15 mouse cellular contexts compared by ENCODE assay signal in the genomic region with DNA sequence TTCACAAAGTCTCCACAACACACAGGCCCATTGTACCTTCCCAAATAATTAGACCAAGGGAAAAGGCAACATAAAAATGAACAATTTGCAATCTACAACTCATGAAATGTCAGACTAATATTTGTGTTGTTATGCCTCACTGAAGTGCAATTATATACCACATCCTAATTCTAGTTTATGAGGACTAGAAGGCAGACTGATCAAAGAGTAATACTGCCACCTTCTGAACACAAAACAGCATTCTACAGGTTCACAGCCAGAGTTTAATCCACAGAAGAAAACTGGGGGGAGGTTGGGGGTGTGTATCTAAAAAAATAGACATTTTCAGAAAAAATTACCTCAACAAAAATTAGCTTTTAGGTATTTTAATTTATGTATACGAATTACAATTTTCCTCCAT. TPM values are rescaled to one million over a fixed set of nuclear protein-coding genes. Genes with fewer than 3 reads are reported as not detected.
DNase-seq lines count a peak whose midpoint lies in the region; ATAC-seq and TF ChIP-seq lines count a peak whose summit lies in the region.
"Had no signal": no experiment of that assay in that cellular context is flagged by ENCODE, and none has a peak within 500 bp of the region (broad histone marks: within the 10 kb centered on the region; RNA-seq: fewer than 3 reads in every experiment).

No protein-coding gene starts in this region.

- H3K9ac ChIP-seq in hindbrain, embryonic 14.5 days: no peak overlapping the region
- H3K9ac ChIP-seq in hindbrain, embryonic 13.5 days: no peak overlapping the region
- no peak overlapping the region for H3K9ac ChIP-seq in CH12.LX (ENCODE audit: insufficient read depth, low read depth)
- H3K9ac ChIP-seq: heart, embryonic 15.5 days; limb, embryonic 15.5 days had no signal

- TF ChIP-seq EP300 in CH12.LX (IDR thresholded peaks at IDR 0.05; ENCODE audit: low read length): no peak

- peaks cover 34% of the 10 kb centered on the region for H3K36me3 ChIP-seq in hindbrain, embryonic 14.5 days (replicated peaks; ENCODE audit: control insufficient read depth, insufficient read depth)
- peaks cover 29% of the 10 kb centered on the region for H3K36me3 ChIP-seq in hindbrain, embryonic 13.5 days
- peaks cover 22 to 39% of the 10 kb centered on the region in 2 experiments for H3K36me3 ChIP-seq in CH12.LX (replicated peaks in 1 of 2; ENCODE audit: control insufficient read depth in 1 of 2, insufficient read depth in 1 of 2, low read length in 1 of 2)

- peak; percentile 54 for DNase-seq in hindbrain, embryonic 14.5 days (ENCODE audit: low spot score)
- DNase-seq in lung, postnatal 25 days (ENCODE audit: low spot score): peak; percentile 26
- no peak for DNase-seq in lung, adult 2 months
- no peak for DNase-seq in CH12.LX (ENCODE audit: extremely low read depth)
- DNase-seq in brain, embryonic 14.5 days (ENCODE audit: low read depth): peak; percentile 65
- DNase-seq in left cerebral cortex, adult 11 months (ENCODE audit: low spot score): no peak
- DNase-seq in layer of hippocampus, adult 9-10 months (ENCODE audit: low spot score): no peak
- DNase-seq: kidney, adult 8-10 months had no signal

- H3K4me3 ChIP-seq in hindbrain, embryonic 14.5 days (replicated peaks; ENCODE audit: low read length): no peak overlapping the region
- no peak overlapping the region for H3K4me3 ChIP-seq in hindbrain, embryonic 13.5 days
- no peak overlapping the region for H3K4me3 ChIP-seq in lung, adult 2 months (replicated peaks; ENCODE audit: extremely low read depth, low read depth, low read length)
- H3K4me3 ChIP-seq in CH12.LX (replicated peaks in 1 of 3; ENCODE audit: low read depth in 2 of 3, low read length in 2 of 3, poor library complexity in 1 of 3): no peak overlapping the region
- H3K4me3 ChIP-seq: heart, embryonic 15.5 days; limb, embryonic 15.5 days had no signal

- no peak for TF ChIP-seq CTCF in lung, adult 2 months (IDR thresholded peaks at IDR 0.05; ENCODE audit: insufficient read depth, low read length)
- TF ChIP-seq CTCF in CH12.LX (conservative IDR thresholded peaks at IDR 0.05 in 1 of 2, IDR thresholded peaks at IDR 0.05 in 1 of 2; ENCODE audit: low read depth in 2 of 2, low read length in 2 of 2): peak in 1 of 2 experiments; percentile 46; a peak in 2 of 4 replicates
- TF ChIP-seq CTCF in brain, embryonic 14.5 days (IDR thresholded peaks at IDR 0.05; ENCODE audit: borderline replicate concordance, extremely low read depth, insufficient read depth, insufficient read length): no peak

- in situ Hi-C loops in CH12.LX (cut with MboI; ENCODE audit: low pct_ligation_motif_present, low pct_unique_long_range_greater_than_20kb, low sequenced_read_pairs): no loop called here

- no peaks in the 10 kb centered on the region for H3K27me3 ChIP-seq in hindbrain, embryonic 14.5 days (ENCODE audit: control insufficient read depth, insufficient read depth, low read length)
- H3K27me3 ChIP-seq in hindbrain, embryonic 13.5 days: no peaks in the 10 kb centered on the region
- no peaks in the 10 kb centered on the region for H3K27me3 ChIP-seq in CH12.LX (replicated peaks)
- H3K27me3 ChIP-seq: heart, embryonic 15.5 days; limb, embryonic 15.5 days had no signal

- H3K79me2 ChIP-seq in CH12.LX (replicated peaks; ENCODE audit: control insufficient read depth, extremely low read depth, insufficient read depth, poor library complexity, severe bottlenecking): peaks cover 32% of the 10 kb centered on the region

- dilution Hi-C loops in CH12.LX (cut with MboI; ENCODE audit: extremely low pct_ligation_motif_present, extremely low pct_unique_long_range_greater_than_20kb, low sequenced_read_pairs): no loop called here

- no peak for TF ChIP-seq POLR2A in lung, adult 2 months (IDR thresholded peaks at IDR 0.05; ENCODE audit: borderline replicate concordance, extremely low read depth, low read depth, low read length)
- no peak for TF ChIP-seq POLR2A in CH12.LX (IDR thresholded peaks at IDR 0.05; ENCODE audit: low read depth, low read length)
- TF ChIP-seq POLR2A in brain, embryonic 14.5 days (IDR thresholded peaks at IDR 0.05; ENCODE audit: borderline replicate concordance, extremely low read depth, insufficient read depth, insufficient read length, poor library complexity, severe bottlenecking): no peak

- no peak overlapping the region for H3K4me2 ChIP-seq in hindbrain, embryonic 14.5 days (replicated peaks)
- H3K4me2 ChIP-seq in hindbrain, embryonic 13.5 days: no peak overlapping the region
- no peak overlapping the region for H3K4me2 ChIP-seq in CH12.LX (ENCODE audit: insufficient read depth, low read depth, poor library complexity, severe bottlenecking)
- H3K4me2 ChIP-seq: limb, embryonic 15.5 days had no signal

- H3K27ac ChIP-seq in hindbrain, embryonic 14.5 days: no peak overlapping the region
- no peak overlapping the region for H3K27ac ChIP-seq in hindbrain, embryonic 13.5 days
- no peak overlapping the region for H3K27ac ChIP-seq in CH12.LX (ENCODE audit: insufficient read depth, low read depth)
- H3K27ac ChIP-seq: heart, embryonic 15.5 days; limb, embryonic 15.5 days had no signal

- 94% methylated on average over 1 of the region's 1 CpGs for WGBS in hindbrain, embryonic 14.5 days
- WGBS in hindbrain, embryonic 13.5 days: 93% methylated on average over 1 of the region's 1 CpGs
- WGBS in lung, adult 2 months: 91% methylated on average over 1 of the region's 1 CpGs

- H3K9me3 ChIP-seq in hindbrain, embryonic 14.5 days (ENCODE audit: control insufficient read depth, low read length): no peaks in the 10 kb centered on the region
- H3K9me3 ChIP-seq in hindbrain, embryonic 13.5 days: no peaks in the 10 kb centered on the region
- peaks cover 2% of the 10 kb centered on the region for H3K9me3 ChIP-seq in CH12.LX (replicated peaks; ENCODE audit: low read length)
- H3K9me3 ChIP-seq: heart, embryonic 15.5 days; limb, embryonic 15.5 days had no signal

- H3K4me1 ChIP-seq in hindbrain, embryonic 14.5 days (replicated peaks; ENCODE audit: control insufficient read depth, insufficient read depth, low read length): peaks cover 18% of the 10 kb centered on the region
- peaks cover 23% of the 10 kb centered on the region for H3K4me1 ChIP-seq in hindbrain, embryonic 13.5 days (replicated peaks)
- peaks cover 6% of the 10 kb centered on the region for H3K4me1 ChIP-seq in lung, adult 2 months (ENCODE audit: control insufficient read depth, insufficient read depth, low read length)
- peaks cover 0 to 17% of the 10 kb centered on the region in 2 experiments; a peak in 2 of 4 replicates for H3K4me1 ChIP-seq in CH12.LX (ENCODE audit: control insufficient read depth in 1 of 2, insufficient read depth in 2 of 2)

- ATAC-seq in hindbrain, embryonic 14.5 days (ENCODE audit: low FRiP score): no peak
- no peak for ATAC-seq in hindbrain, embryonic 13.5 days (ENCODE audit: low FRiP score)

- peak; percentile 46 for TF ChIP-seq RAD21 in CH12.LX (IDR thresholded peaks at IDR 0.05; ENCODE audit: low read depth, low read length)

TF ChIP-seq in CH12.LX, 34 proteins besides CTCF, POLR2A, EP300 and RAD21:
- TF ChIP-seq SMC3 (IDR thresholded peaks at IDR 0.05; ENCODE audit: low read depth, low read length) (peak; percentile 22; the same call in 1 of the 2 replicates), MAFK (IDR thresholded peaks at IDR 0.05; ENCODE audit: insufficient replicate concordance, low read length) (no peak)

RNA-seq across cellular contexts. Expression of gene Gm42791, which starts 54.0 kb away (rescaled TPM):
- 0.33 and 2.6 TPM in 2 replicates for polyA plus RNA-seq in hindbrain, embryonic 14.5 days (2014; fragmentation: Nextera tagmentation; extraction: Ambion mirVana)
- polyA plus RNA-seq in hindbrain, embryonic 13.5 days (2015; fragmentation: Nextera tagmentation; extraction: Ambion mirVana): 5.4 and 6.6 TPM in 2 replicates
- polyA plus RNA-seq in lung, adult 2 months (2012; rRNA removed): not detected in 2 replicates
- not detected in 2 replicates for total RNA-seq in CH12.LX (2012; rRNA removed)
- total RNA-seq in CH12.LX (2014; rRNA removed): 0.42 TPM in 1 of 2 replicates, not detected in the other
- 1.3 and 2.1 TPM in 2 replicates for polyA plus RNA-seq in CH12.LX (2012; ENCODE audit: insufficient read length, low read depth)
- polyA plus RNA-seq in brain, embryonic 14.5 days (2012; rRNA removed): not detected in 2 replicates
- total RNA-seq: ES-E14 had no signal
- polyA plus RNA-seq: cortical plate, adult 2 months; small intestine, adult 2 months; testis, adult 2 months had no signal

Comparison
In these comparisons a context has a peak if more than half of its experiments do, and no peak if none do; other contexts are left out.
1. DNase-seq: peak in hindbrain, embryonic 14.5 days (single experiment), lung, postnatal 25 days (single experiment) and brain, embryonic 14.5 days (single experiment); none in lung, adult 2 months (single experiment), CH12.LX (single experiment), left cerebral cortex, adult 11 months (single experiment) and layer of hippocampus, adult 9-10 months (single experiment).